Mouse (Mus musculus): ENCODE measurements at regions not wholly inside any gene's neighbourhood (a gene's known extent, or its start where the extent isn't known, plus 50 kb on each side); places are given as distances from the start of the nearest gene placed in this dataset.
"Not testable (repeated sequence)": the region's sequence is repeated elsewhere in the genome, so short reads cannot be mapped to it uniquely, and the experiment has no call there.

- DNase-seq, result no peak
Observed at GRCm38 (mm10) chr3:37815771-37816170, 91.5 kb upstream of the Gm5148 start.

GRCm38 (mm10) chr3:37812936-37813335 lies 88.6 kb upstream of the Gm5148 start:
- DNase-seq, result no peak

DNA sequence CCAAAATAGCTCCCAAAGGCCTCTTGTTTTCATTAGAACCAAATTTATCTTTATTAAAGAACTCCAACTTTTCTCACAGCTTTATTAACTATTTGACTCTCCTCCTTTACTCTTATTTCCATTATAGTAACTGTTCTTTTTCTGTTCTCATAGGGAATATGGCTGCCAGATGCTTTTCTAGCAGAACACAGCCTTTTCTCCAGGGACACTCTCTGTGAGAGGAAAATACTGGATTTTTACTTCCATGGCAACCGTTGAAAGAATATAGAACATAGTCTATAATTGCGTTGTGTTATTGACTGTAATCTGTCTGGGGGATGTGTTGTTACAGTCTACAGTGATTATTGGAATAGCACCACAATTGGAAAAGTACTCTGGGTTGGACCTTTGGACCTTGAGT lies 87.1 kb upstream of the Gm5148 start:
- DNase-seq, result no peak

GRCm38 (mm10) chr3:37810763-37811162 lies 86.5 kb upstream of the Gm5148 start:
- no peak for DNase-seq

- DNase-seq, result peak; percentile 24 to 29
Observed at GRCm38 (mm10) chr3:37805805-37806148, 81.5 kb upstream of the Gm5148 start.

DNA sequence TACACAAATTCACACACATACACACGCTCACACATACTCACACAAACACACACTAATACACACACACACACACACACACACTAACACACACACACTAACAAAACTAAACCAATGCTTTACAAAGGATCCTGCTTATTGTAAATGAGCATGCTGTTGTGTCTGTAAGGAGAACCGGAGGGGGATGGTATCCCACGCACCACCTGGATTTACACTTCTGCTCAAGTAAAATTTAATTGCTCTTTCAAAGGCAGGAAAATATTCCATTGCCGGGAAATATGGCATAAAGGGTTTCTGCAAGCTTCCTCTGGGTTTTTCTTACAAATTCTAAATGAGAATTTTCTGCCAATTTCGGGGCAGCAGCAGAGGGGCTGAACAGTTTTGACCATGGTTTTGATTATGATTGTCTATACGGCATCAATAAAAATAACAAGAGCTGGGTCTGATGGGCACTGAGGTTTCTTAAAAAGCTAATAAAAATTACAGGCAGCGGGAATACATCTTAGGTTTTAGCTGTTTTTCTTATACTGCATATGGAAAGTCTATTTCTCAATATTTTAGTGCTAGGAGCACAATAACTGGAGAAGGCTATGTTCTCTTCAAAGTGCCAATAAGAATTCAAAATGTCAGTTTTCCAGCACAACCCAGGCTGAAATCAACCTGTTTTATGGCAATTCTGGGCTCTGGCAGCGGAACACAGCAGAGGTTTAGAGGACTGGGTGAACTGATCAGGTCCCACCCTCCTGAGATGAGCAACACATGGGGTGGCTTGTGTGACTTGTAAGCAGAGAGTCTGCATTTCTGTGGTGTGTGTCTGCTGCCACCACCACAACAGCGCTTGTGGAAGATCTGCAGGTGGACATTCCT lies 80.9 kb upstream of the Gm5148 start:
- no peak for DNase-seq

DNA sequence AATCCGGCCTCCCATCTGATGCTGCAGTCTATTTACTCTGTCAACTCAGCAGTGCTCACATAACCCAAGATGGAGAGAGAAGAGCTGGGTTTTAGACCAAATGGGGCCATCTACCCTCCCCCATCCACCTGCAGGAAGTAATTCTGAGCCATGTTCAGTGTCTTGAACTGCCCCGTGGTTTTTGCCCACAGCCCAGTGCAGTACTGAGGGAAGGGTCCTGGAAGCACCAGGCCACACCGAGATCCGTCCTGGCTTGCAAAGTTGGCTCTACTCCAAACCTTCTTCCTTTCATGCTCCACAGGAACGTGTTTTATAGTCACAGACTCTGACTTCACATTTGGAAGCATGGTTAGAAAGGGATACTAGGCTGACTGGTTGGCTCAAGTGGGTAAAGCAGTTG lies 80.0 kb upstream of the Gm5148 start:
- DNase-seq, result peak; percentile 7 to 11

- DNase-seq, result not testable (repeated sequence)
Observed at GRCm38 (mm10) chr3:37803781-37804180, 79.5 kb upstream of the Gm5148 start.

GRCm38 (mm10) chr3:37801551-37801950 lies 77.3 kb upstream of the Gm5148 start:
- DNase-seq, result no peak

- DNase-seq, result no peak
Observed at GRCm38 (mm10) chr3:37799809-37800208, 75.5 kb upstream of the Gm5148 start.

- no peak for DNase-seq
Observed at GRCm38 (mm10) chr3:37789711-37790110, 65.4 kb upstream of the Gm5148 start.

DNA sequence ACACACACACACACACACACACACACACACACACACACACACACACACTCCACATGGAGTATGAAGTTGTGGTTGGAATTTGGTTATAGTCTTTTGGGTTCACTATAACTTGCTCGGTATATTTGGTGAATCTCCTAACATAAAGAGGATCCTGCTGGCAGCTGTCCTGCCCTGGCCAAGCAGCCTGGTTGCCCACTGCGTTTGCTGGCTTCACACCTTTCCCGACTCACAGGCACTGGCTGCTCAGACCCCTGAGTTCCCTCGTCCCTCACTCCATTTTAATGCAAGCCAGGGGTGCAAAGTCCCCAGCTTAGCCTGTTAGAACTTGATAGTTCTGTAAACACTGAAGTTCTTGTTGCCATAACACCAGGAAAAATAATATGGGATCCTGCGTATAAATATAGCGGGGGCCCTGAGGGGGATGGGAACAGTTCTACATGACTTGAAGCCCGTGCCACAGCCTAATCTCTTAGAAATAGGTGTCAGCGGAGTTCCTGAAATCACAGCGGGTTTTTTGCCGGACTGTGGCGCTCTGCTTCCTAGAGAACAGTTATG lies 64.9 kb upstream of the Gm5148 start:
- no peak for DNase-seq

GRCm38 (mm10) chr3:37788366-37788765 lies 64.1 kb upstream of the Gm5148 start:
- no peak for DNase-seq

DNA sequence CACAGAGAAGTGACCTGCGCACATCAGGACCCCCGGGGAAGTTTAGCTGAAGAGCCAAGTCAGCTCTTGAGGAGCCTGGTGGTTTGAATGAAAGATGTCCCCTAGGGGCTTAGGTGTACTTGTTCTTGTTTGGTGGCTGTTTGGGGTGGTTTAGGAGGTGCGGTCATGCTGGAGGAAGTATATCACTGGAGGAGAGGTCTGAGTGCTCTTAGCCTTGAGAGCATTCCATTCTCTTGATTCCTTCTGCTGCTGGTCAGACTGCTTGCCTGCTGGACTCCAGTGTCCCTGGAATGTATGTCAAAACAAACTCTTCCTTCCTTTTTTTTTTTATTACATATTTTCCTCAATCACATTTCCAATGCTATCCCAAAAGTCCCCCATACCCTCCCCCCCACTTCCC lies 62.5 kb upstream of the Gm5148 start:
- DNase-seq, result no peak

- no peak for DNase-seq
Observed at GRCm38 (mm10) chr3:37781086-37781485, 56.8 kb upstream of the Gm5148 start.

- DNase-seq, result no peak
Observed at GRCm38 (mm10) chr3:37779867-37780475, 55.7 kb upstream of the Gm5148 start.

GRCm38 (mm10) chr3:37778386-37778785 lies 54.1 kb upstream of the Gm5148 start:
- DNase-seq, result no peak

GRCm38 (mm10) chr3:37776224-37776623 lies 51.9 kb upstream of the Gm5148 start:
- DNase-seq, result no peak
